Mouse (Mus musculus) gastrocnemius, adult 18-20 months (tissue): Measurements from ENCODE around the gene Slc25a16. TPM values are rescaled to one million over a fixed set of nuclear protein-coding genes. Genes with fewer than 3 reads are reported as not detected.

ENCODE experiments used
- DNase-seq: peaks from one replicate; pipeline ENCODE4 v3.0.0; 2021; ENCODE audit warnings: low spot score
- total RNA-seq, 2 experiments: library from RNA; stranded (reverse); gene quantifications; 2 replicates each; pipeline ENCODE4 v1.2.3; 2021

Slc25a16 gene
- total RNA-seq, 2 experiments from 2014 or later: 15.3 to 18.7 TPM

DNA sequence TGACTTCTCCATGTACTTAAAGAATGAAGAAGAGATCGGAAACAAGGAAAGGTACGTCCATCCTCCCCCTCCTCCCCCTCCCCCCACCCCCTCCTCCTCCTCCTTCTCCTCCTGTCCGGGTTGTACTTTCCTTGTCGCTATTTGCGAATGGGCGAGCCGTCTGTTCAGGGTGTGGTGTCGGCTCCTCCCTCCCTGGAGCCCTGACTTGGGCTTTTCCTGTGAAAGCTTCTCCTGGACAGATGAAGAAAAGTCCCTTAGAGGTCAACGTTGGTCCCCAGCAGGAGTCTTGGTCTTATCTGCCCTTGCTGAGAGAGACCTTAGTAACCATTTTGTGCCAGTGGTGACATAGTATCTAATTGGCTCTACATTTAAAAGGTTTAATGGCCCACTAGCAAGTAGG is 73.6 kb downstream of the Slc25a16 start:
- DNase-seq: no peak

Other genes with a start within 250 kb of the Slc25a16 start
- under 1 TPM; 0.17 to 0.30 TPM for gene Stox1, start 194.5 kb upstream of the Slc25a16 start, total RNA-seq
- gene Ccar1, start 128.3 kb upstream of the Slc25a16 start, total RNA-seq: 10 to 100 TPM; 21.6 to 31.0 TPM
- gene Tet1, start 11.6 kb upstream of the Slc25a16 start, total RNA-seq: 1 to 10 TPM; 1.2 to 2.5 TPM
- gene Dna2, start 26.4 kb downstream of the Slc25a16 start, total RNA-seq: under 1 TPM; 0.17 to 0.21 TPM
- 1 to 10 TPM; 4.1 to 4.9 TPM for gene Rufy2, start 59.6 kb downstream of the Slc25a16 start, total RNA-seq
- 10 to 100 TPM; 14.6 to 24.2 TPM for gene Hnrnph3, start 103.6 kb downstream of the Slc25a16 start, total RNA-seq
- 1 to 10 TPM; 3.4 to 3.7 TPM for gene Pbld2, start 103.7 kb downstream of the Slc25a16 start, total RNA-seq
- 1 to 10 TPM in 1 of 2 experiments, under 1 TPM in 1; 0.73 to 1.1 TPM for gene Pbld1, start 139.5 kb downstream of the Slc25a16 start, total RNA-seq
- not detected for gene Atoh7, start 179.0 kb downstream of the Slc25a16 start, total RNA-seq